Mouse (Mus musculus) CD4-positive, CD25-positive, alpha-beta regulatory T cell, adult 4 months (primary cell): Measurements from ENCODE around the gene Ptpra. TPM values are rescaled to one million over a fixed set of nuclear protein-coding genes. Genes with fewer than 3 reads are reported as not detected.

Source experiments
- polyA plus RNA-seq, 2 experiments: library from polyadenylated mRNA; unstranded; fragments of 100-300 nt; shearing (Covaris generic); gene quantifications; one replicate each; pipeline ENCODE4 v1.2.1; 2017

The Ptpra gene
- polyA plus RNA-seq, 2 experiments from 2014 or later = 62.5 to 63.1 TPM

Other genes starting within 250 kb of the Ptpra start
- gene Nop56, start 175.8 kb upstream of the Ptpra start, polyA plus RNA-seq = 100 to 1,000 TPM; 390 to 407 TPM
- 100 to 1,000 TPM; 142 to 200 TPM for gene Idh3b, start 165.7 kb upstream of the Ptpra start, polyA plus RNA-seq
- gene Ebf4, start 155.1 kb upstream of the Ptpra start, polyA plus RNA-seq = not detected
- gene Cpxm1, start 52.7 kb upstream of the Ptpra start, polyA plus RNA-seq = under 1 TPM in 1 of 2 experiments, not detected in 1; 0.48 TPM
- not detected for gene Gm28372, start 45.0 kb upstream of the Ptpra start, polyA plus RNA-seq
- not detected for gene 1700020A23Rik, start 45.0 kb upstream of the Ptpra start, polyA plus RNA-seq
- not detected for gene Tmem239, start 43.8 kb upstream of the Ptpra start, polyA plus RNA-seq
- 100 to 1,000 TPM; 243 to 271 TPM for gene Vps16, start 25.9 kb upstream of the Ptpra start, polyA plus RNA-seq
- 10 to 100 TPM; 10.1 to 17.8 TPM for gene Pced1a, start 25.6 kb upstream of the Ptpra start, polyA plus RNA-seq
- gene Mrps26, start 113.5 kb downstream of the Ptpra start, polyA plus RNA-seq = 10 to 100 TPM; 22.9 to 28.7 TPM
- not detected for gene Oxt, start 125.9 kb downstream of the Ptpra start, polyA plus RNA-seq
- not detected for gene Avp, start 132.3 kb downstream of the Ptpra start, polyA plus RNA-seq
- gene Fastkd5, start 179.7 kb downstream of the Ptpra start, polyA plus RNA-seq = 10 to 100 TPM; 12.0 to 12.5 TPM
- 10 to 100 TPM in 1 of 2 experiments, 1 to 10 TPM in 1; 8.4 to 14.8 TPM for gene Ubox5, start 179.8 kb downstream of the Ptpra start, polyA plus RNA-seq
- gene Lzts3, start 192.5 kb downstream of the Ptpra start, polyA plus RNA-seq = under 1 TPM; 0.15 to 0.35 TPM
- 100 to 1,000 TPM; 121 to 145 TPM for gene Ddrgk1, start 214.4 kb downstream of the Ptpra start, polyA plus RNA-seq
- 10 to 100 TPM; 43.6 to 49.7 TPM for gene Itpa, start 217.3 kb downstream of the Ptpra start, polyA plus RNA-seq
- gene Slc4a11, start 247.2 kb downstream of the Ptpra start, polyA plus RNA-seq = under 1 TPM in 1 of 2 experiments, not detected in 1; 0.41 TPM